Mouse (Mus musculus) adrenal gland, adult (tissue): Measurements from ENCODE around the gene Gm21976.

Experiments
- DNase-seq, 2 experiments: peaks; one replicate each; pipeline ENCODE4 v3.0.0; 2022 to 2023; ENCODE audit warnings: low spot score in 1 of 2; ENCODE audit not compliant: inconsistent age in 2 of 2

Gm21976 gene

DNA sequence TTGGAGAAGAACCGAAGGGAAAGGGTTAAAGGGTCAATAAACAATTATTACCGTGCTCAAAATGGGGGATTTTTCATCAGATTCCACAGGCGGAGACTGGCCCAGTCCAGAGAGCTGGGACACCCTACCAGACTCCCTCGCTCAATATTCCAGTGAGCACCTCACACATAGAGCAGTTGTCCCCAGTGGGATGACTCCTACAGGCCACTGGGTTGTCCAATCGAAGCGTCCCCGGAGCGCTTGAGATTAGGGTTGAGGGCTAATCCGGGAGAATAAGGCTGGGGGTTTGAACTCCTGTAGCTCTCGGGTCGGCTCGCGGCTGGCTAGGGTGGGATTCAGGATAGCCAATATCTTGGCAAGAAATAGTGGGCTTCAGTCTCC, 74.0 kb downstream of the Gm21976 start:
- no peak for DNase-seq

DNA sequence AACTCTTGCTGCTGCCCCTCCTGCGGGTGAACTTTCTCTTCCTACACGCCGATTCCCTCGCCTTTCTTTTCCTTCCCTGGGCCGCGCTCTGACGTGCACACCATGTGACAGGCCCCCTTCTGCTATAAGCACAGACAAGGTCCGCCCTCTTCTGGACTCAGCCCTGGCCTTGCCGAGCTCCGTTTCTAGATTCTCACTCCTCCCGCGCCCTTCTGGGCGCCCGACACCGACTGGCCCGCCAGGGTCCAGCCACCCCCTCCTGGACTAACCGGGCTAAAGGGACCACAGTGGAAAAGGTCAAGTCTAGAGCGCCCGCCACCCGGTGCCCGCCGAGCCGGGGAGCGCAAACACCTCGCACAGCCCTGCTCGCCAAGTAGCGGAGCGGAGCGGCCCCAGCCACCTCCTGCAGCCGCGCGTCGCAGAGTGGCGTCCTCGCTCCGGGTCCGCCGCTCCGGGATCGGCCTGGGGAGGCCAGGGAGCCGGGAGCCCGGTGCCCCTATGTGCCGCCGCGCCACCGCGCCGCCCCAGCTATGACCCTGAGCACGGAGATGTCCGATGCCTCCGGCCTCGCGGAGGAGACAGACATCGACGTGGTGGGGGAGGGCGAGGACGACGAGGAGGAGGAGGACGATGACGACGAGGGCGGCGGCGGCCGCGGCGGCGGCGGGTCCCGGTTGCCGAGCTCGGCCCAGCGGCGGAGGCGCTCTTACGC, 74.6 kb downstream of the Gm21976 start, which contains the start of gene Foxd1:
Foxd1 (plus strand) TSS at position 153 of the 712 bp plus-strand sequence.
- DNase-seq = peak; percentile 24 to 71

DNA sequence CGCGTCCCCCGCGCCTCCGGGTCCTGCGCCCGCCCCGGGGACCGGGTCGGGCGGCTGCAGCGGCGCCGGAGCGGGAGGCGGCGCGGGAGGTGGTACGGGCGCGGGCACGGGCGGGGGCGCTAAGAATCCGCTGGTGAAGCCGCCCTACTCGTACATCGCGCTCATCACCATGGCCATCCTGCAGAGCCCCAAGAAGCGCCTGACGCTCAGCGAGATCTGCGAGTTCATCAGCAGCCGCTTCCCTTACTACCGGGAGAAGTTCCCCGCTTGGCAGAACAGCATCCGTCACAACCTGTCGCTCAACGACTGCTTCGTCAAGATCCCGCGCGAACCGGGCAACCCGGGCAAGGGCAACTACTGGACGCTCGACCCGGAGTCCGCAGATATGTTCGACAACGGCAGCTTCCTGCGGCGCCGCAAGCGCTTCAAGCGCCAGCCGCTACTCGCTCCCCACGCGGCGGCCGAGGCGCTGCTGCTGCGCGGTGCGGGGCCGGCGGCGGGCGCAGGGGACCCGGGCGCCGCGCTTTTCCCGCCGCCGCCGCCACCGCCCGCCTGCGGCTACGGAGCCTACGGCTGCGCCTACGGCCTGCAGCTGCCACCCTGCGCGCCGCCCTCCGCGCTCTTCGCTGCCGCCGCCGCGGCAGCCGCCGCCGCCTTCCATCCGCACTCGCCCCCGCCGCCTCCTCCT, 75.3 kb downstream of the Gm21976 start:
- peak; percentile 6 to 62 for DNase-seq

DNA sequence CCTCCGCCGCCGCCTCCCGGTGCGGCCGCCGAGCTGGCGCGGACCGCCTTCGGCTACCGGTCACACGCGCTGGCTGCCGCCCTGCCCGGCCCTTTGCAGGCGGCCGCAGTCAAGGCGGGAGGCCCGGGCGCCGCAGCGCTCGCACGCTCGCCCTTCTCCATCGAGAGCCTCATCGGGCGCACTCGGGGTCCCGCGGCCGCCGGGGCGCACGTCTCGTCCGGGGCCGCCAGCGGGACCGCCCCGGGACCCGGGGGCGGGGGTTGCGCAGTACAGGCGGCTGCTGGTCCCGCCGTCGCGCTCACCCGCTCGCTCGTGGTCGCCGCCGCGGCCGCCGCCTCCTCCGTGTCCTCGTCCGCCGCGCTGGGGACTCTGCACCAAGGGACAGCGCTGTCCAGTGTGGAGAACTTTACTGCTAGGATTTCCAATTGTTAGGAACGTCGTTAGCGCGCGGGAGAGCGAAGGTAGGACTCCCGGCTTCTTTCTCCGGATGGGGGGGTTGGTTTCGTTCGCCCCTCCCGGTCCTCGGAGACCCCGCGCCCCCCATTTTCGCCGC, 75.9 kb downstream of the Gm21976 start:
- DNase-seq = peak; percentile 16 to 65

DNA sequence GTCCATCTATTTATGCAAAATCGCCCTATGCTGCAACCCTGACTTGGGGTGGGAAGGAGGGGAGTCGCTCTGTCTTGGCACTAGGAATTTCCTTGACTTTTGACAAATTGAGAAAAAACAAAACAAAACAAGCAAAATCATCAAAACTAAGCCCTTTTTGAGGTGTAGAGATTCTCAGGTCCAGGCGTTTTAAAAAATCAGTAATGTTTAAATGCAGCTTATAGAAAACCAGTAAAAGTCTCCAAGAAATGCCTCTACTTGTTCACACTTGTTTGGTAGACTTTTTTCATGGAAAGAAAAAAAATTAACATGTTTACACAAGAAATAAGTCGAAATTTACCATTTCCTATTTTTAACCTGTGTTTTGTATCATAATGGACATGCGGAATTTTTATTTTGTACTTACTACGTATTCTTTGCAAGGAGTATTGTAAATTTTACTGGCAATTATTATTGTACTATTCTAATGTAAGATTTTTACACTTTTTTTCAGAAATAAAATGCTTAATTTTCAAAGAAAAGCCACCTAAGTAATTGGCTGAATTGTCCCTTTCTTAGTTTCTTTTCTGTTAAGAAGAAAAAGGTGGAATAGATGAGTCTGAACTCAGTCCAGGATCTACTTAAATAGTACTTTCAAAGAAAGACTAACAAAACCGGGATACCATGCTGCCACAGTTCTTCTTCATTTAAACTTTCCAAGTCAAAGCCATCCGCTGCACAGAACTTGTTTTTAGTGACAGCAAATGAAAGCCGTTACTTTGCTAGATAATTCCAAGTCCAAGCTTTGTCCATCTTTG, 76.7 kb downstream of the Gm21976 start:
- DNase-seq = no peak
